Mouse (Mus musculus) MEL (cell line): ENCODE results near the gene Sppl3. TPM values are rescaled to one million over a fixed set of nuclear protein-coding genes. Genes with fewer than 3 reads are reported as not detected.
A peak's percentile ranks its signal among the peaks of the same experiment; 100 is the strongest.

Experiments used
- DNase-seq: peaks from one replicate; pipeline ENCODE4 v3.0.0; 2011; ENCODE audit warnings: low read depth, low spot score
- H3K27ac ChIP-seq: 2 replicates; pipeline ENCODE4 v1.5.1; 2012; ENCODE audit warnings: low read depth, mild to moderate bottlenecking, control low read depth, low read length, moderate library complexity; ENCODE audit not compliant: control insufficient read depth
- H3K27me3 ChIP-seq, 2 experiments: fragments of 150-350 bp in 1 of 2; sonication (generic) in 1 of 2; 2 replicates each; pipeline ENCODE4 v1.6.1; 2012; ENCODE audit warnings: low read length in 2 of 2, mild to moderate bottlenecking in 2 of 2, improper control_type of control experiment in 1 of 2, moderate library complexity in 1 of 2; ENCODE audit not compliant: insufficient read depth in 2 of 2, control insufficient read depth in 1 of 2
- H3K36me3 ChIP-seq, 2 experiments: 2 replicates each; pipeline ENCODE4 v1.6.1; 2012 to 2014; ENCODE audit warnings: low read length in 2 of 2, improper control_type of control experiment in 1 of 2, inconsistent platforms in 1 of 2, mild to moderate bottlenecking in 1 of 2; ENCODE audit not compliant: insufficient read depth in 2 of 2, control insufficient read depth in 1 of 2
- H3K4me1 ChIP-seq, 2 experiments: fragments of 150-350 bp in 1 of 2; sonication (generic) in 1 of 2; 2 replicates each; pipeline ENCODE4 v1.6.1; 2012; ENCODE audit warnings: low read length in 2 of 2, improper control_type of control experiment in 1 of 2, mild to moderate bottlenecking in 1 of 2; ENCODE audit not compliant: insufficient read depth in 2 of 2, control insufficient read depth in 1 of 2
- H3K4me3 ChIP-seq, 2 experiments: fragments of 150-350 bp in 1 of 2; sonication (generic) in 1 of 2; 2 replicates each; pipeline ENCODE4 v1.5.1; 2012; ENCODE audit warnings: low read depth in 2 of 2, low read length in 2 of 2, mild to moderate bottlenecking in 2 of 2, moderate library complexity in 2 of 2, control low read depth in 1 of 2, improper control_type of control experiment in 1 of 2; ENCODE audit not compliant: control insufficient read depth in 1 of 2, insufficient read depth in 1 of 2
- H3K79me2 ChIP-seq: 2 replicates; pipeline ENCODE4 v1.6.1; 2012; ENCODE audit warnings: mild to moderate bottlenecking, low read length, moderate library complexity; ENCODE audit not compliant: control insufficient read depth, poor library complexity, insufficient read depth
- H3K9ac ChIP-seq: 2 replicates; pipeline ENCODE4 v1.6.1; 2012; ENCODE audit warnings: low read depth, mild to moderate bottlenecking, control low read depth, low read length, moderate library complexity; ENCODE audit not compliant: control insufficient read depth, poor library complexity, severe bottlenecking
- H3K9me3 ChIP-seq: fragments of 150-350 bp; sonication (generic); replicated peaks from 2 replicates; pipeline ENCODE4 v1.6.1; 2012; ENCODE audit warnings: mild to moderate bottlenecking, low read length, improper control_type of control experiment, moderate library complexity; ENCODE audit not compliant: insufficient read depth
- BHLHE40 ChIP-seq: IDR thresholded peaks from 2 replicates; pipeline ENCODE4 v1.6.1; 2012; ENCODE audit warnings: low read depth, mild to moderate bottlenecking, inconsistent platforms, low read length, improper control_type of control experiment, borderline replicate concordance
- CHD1 ChIP-seq: IDR thresholded peaks from 2 replicates; pipeline ENCODE4 v1.6.1; 2012; ENCODE audit warnings: low read depth, mild to moderate bottlenecking, inconsistent platforms, low read length, improper control_type of control experiment
- CHD2 ChIP-seq: IDR thresholded peaks from 2 replicates; pipeline ENCODE4 v1.6.1; 2011; ENCODE audit warnings: low read length, improper control_type of control experiment
- CTCF ChIP-seq, 3 experiments: IDR thresholded peaks in 2 of 3; conservative IDR thresholded peaks in 1 of 3; 2 replicates each; pipeline ENCODE4 v1.5.1; 2011 to 2012; ENCODE audit warnings: low read length in 3 of 3, low read depth in 2 of 3, mild to moderate bottlenecking in 2 of 3, improper control_type of control experiment in 1 of 3, inconsistent platforms in 1 of 3, mixed read lengths in 1 of 3, moderate library complexity in 1 of 3; ENCODE audit not compliant: control insufficient read depth in 1 of 3, insufficient read depth in 1 of 3, poor library complexity in 1 of 3, severe bottlenecking in 1 of 3
- E2F4 ChIP-seq: IDR thresholded peaks from 2 replicates; pipeline ENCODE4 v1.6.1; 2011; ENCODE audit warnings: low read depth, low read length, improper control_type of control experiment, borderline replicate concordance
- ELF1 ChIP-seq: IDR thresholded peaks from 2 replicates; pipeline ENCODE4 v1.6.1; 2014; ENCODE audit warnings: low read depth, mild to moderate bottlenecking, inconsistent platforms, low read length, improper control_type of control experiment, moderate library complexity
- ETS1 ChIP-seq: IDR thresholded peaks from 2 replicates; pipeline ENCODE4 v1.6.1; 2012; ENCODE audit warnings: low read depth, mild to moderate bottlenecking, inconsistent platforms, low read length, improper control_type of control experiment, moderate library complexity
- GABPA ChIP-seq: IDR thresholded peaks from 2 replicates; pipeline ENCODE4 v1.6.1; 2012; ENCODE audit warnings: low read depth, mild to moderate bottlenecking, inconsistent platforms, low read length, improper control_type of control experiment, moderate library complexity
- GATA1 ChIP-seq: IDR thresholded peaks from 2 replicates; pipeline ENCODE4 v1.6.1; 2011; ENCODE audit warnings: low read depth, low read length, improper control_type of control experiment
- HCFC1 ChIP-seq: IDR thresholded peaks from 2 replicates; pipeline ENCODE4 v1.6.1; 2012; ENCODE audit warnings: low read depth, mild to moderate bottlenecking, inconsistent platforms, low read length, improper control_type of control experiment, moderate library complexity
- JUND ChIP-seq: IDR thresholded peaks from 2 replicates; pipeline ENCODE4 v1.6.1; 2011; ENCODE audit warnings: low read depth, mild to moderate bottlenecking, improper control_type of control experiment, low read length
- KAT2A ChIP-seq: conservative IDR thresholded peaks from 2 replicates; pipeline ENCODE4 v1.6.1; 2012; ENCODE audit warnings: low read depth, low read length, improper control_type of control experiment, inconsistent platforms
- MAFK ChIP-seq: IDR thresholded peaks from 2 replicates; pipeline ENCODE4 v1.6.1; 2011; ENCODE audit warnings: low read depth, mild to moderate bottlenecking, low read length, improper control_type of control experiment, borderline replicate concordance
- MAX ChIP-seq: IDR thresholded peaks from 2 replicates; pipeline ENCODE4 v1.6.1; 2011; ENCODE audit warnings: low read length, improper control_type of control experiment
- MAZ ChIP-seq: IDR thresholded peaks from 2 replicates; pipeline ENCODE4 v1.6.1; 2012; ENCODE audit warnings: low read depth, mild to moderate bottlenecking, inconsistent platforms, low read length, improper control_type of control experiment
- MXI1 ChIP-seq: IDR thresholded peaks from 2 replicates; pipeline ENCODE4 v1.6.1; 2011; ENCODE audit warnings: mild to moderate bottlenecking, low read depth, low read length, improper control_type of control experiment
- MYB ChIP-seq: IDR thresholded peaks from 2 replicates; pipeline ENCODE4 v1.6.1; 2011; ENCODE audit warnings: mild to moderate bottlenecking, low read depth, low read length, improper control_type of control experiment
- MYC ChIP-seq: IDR thresholded peaks from 2 replicates; pipeline ENCODE4 v1.6.1; 2011; ENCODE audit warnings: low read depth, mild to moderate bottlenecking, low read length, improper control_type of control experiment, moderate library complexity
- NELFE ChIP-seq: IDR thresholded peaks from 2 replicates; pipeline ENCODE4 v1.6.1; 2011; ENCODE audit warnings: low read depth, low read length, improper control_type of control experiment
- NRF1 ChIP-seq: IDR thresholded peaks from 2 replicates; pipeline ENCODE4 v1.6.1; 2014; ENCODE audit warnings: low read depth, mild to moderate bottlenecking, inconsistent platforms, low read length, improper control_type of control experiment, moderate library complexity; ENCODE audit not compliant: poor library complexity, insufficient read depth, severe bottlenecking
- POLR2A ChIP-seq, 2 experiments: IDR thresholded peaks; 2 replicates each; pipeline ENCODE4 v1.6.1; 2011 to 2012; ENCODE audit warnings: low read length in 2 of 2, mild to moderate bottlenecking in 2 of 2, control low read depth in 1 of 2, improper control_type of control experiment in 1 of 2, low read depth in 1 of 2, moderate library complexity in 1 of 2; ENCODE audit not compliant: control insufficient read depth in 1 of 2, insufficient read depth in 1 of 2, poor library complexity in 1 of 2
- RAD21 ChIP-seq: IDR thresholded peaks from 2 replicates; pipeline ENCODE4 v1.6.1; 2011; ENCODE audit warnings: mild to moderate bottlenecking, low read depth, low read length, improper control_type of control experiment
- RCOR1 ChIP-seq: IDR thresholded peaks from 2 replicates; pipeline ENCODE4 v1.6.1; 2012; ENCODE audit warnings: low read depth, mild to moderate bottlenecking, inconsistent platforms, low read length, improper control_type of control experiment
- SIN3A ChIP-seq: IDR thresholded peaks from 2 replicates; pipeline ENCODE4 v1.6.1; 2012; ENCODE audit warnings: low read length, improper control_type of control experiment, inconsistent platforms
- SMC3 ChIP-seq: IDR thresholded peaks from 2 replicates; pipeline ENCODE4 v1.6.1; 2011; ENCODE audit warnings: low read depth, low read length, improper control_type of control experiment
- TAL1 ChIP-seq: IDR thresholded peaks from 2 replicates; pipeline ENCODE4 v1.6.1; 2012; ENCODE audit warnings: mild to moderate bottlenecking, inconsistent platforms, low read length, moderate library complexity, mixed read lengths
- TBP ChIP-seq: IDR thresholded peaks from 2 replicates; pipeline ENCODE4 v1.8.0; 2011; ENCODE audit warnings: low read depth, low read length, improper control_type of control experiment
- TCF12 ChIP-seq: IDR thresholded peaks from 2 replicates; pipeline ENCODE4 v1.6.1; 2014; ENCODE audit warnings: low read depth, mild to moderate bottlenecking, inconsistent platforms, low read length, improper control_type of control experiment, moderate library complexity
- UBTF ChIP-seq: IDR thresholded peaks from 2 replicates; pipeline ENCODE4 v1.6.1; 2012; ENCODE audit warnings: low read depth, mild to moderate bottlenecking, inconsistent platforms, low read length, improper control_type of control experiment, moderate library complexity, borderline replicate concordance; ENCODE audit not compliant: insufficient read depth
- USF1 ChIP-seq: IDR thresholded peaks from 2 replicates; pipeline ENCODE4 v1.6.1; 2014; ENCODE audit warnings: low read depth, mild to moderate bottlenecking, inconsistent platforms, low read length, improper control_type of control experiment, moderate library complexity
- USF2 ChIP-seq, 2 experiments: IDR thresholded peaks; 2 replicates each; pipeline ENCODE4 v1.6.1; 2011 to 2012; ENCODE audit warnings: improper control_type of control experiment in 2 of 2, low read length in 2 of 2, borderline replicate concordance in 1 of 2, inconsistent platforms in 1 of 2, low read depth in 1 of 2, mild to moderate bottlenecking in 1 of 2; ENCODE audit not compliant: insufficient read depth in 1 of 2
- ZMIZ1 ChIP-seq: IDR thresholded peaks from 2 replicates; pipeline ENCODE4 v1.6.1; 2012; ENCODE audit warnings: low read depth, mild to moderate bottlenecking, inconsistent platforms, low read length, improper control_type of control experiment, moderate library complexity
- ZNF384 ChIP-seq: IDR thresholded peaks from 2 replicates; pipeline ENCODE4 v1.6.1; 2012; ENCODE audit warnings: low read depth, mild to moderate bottlenecking, inconsistent platforms, low read length, improper control_type of control experiment
- polyA plus RNA-seq, 2 experiments: library from polyadenylated mRNA; stranded (reverse) in 1 of 2; unstranded in 1 of 2; fragments of >175 nt in 1 of 2; fragments of >200 nt in 1 of 2; gene quantifications; 2 replicates each; pipeline versions ENCODE4 v1.2.1 to v1.2.4; 2012; ENCODE audit warnings: low replicate concordance in 2 of 2, low read depth in 1 of 2; ENCODE audit not compliant: insufficient read length in 2 of 2, insufficient read depth in 1 of 2, missing spikeins in 1 of 2
- total RNA-seq: library from RNA; depleted of rRNA; stranded (reverse); fragments of 300-350 nt; gene quantifications from 2 replicates; pipeline ENCODE4 v1.2.3, GENCODE M21; 2012

Gene Sppl3
- total and polyA plus RNA-seq, 3 experiments, result 25.8 to 50.9 TPM; not detected in 1

DNA sequence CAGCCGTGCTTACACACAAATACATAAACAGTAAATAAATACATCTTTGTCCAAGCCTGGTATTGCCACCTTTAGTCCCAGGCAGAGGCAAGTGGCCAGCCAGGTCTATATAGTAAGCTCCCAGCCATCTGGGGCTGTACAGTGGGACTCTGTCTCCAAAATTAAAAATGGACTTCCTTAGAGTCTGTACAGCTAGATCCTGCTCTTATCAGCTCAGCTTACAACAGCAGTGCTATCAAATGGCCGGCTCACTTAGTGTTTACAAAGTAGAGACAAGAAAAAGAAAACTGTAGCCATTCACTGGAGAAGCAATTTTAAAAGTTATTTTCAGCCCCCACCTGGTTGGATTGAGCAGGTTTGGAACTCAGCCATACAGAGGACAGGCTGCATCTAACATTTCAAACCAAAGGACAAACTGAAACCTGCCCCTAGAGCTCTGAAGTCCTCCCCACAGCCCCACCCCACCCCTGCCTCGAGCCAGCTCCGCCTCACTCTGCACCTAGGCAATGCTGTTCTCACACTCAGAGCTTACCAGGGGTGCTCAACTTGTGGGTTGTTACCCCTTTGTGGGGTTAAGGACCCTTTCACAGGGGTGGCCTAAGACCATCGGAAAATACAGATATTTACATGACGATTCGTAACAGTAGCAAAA lies 46.5 kb upstream of the Sppl3 start:
- peak; percentile 72 for DNase-seq
- Histone ChIP-seq H3K4me1 (peaks cover 0 to 11% of the 10 kb centered on the region in 2 experiments; a peak in 3 of 4 replicates), H3K27me3 (no peaks in the 10 kb centered on the region; a peak in 1 of 4 replicates), H3K27ac (peak overlapping the region; percentile 70), H3K79me2 (no peaks in the 10 kb centered on the region), H3K36me3 (peaks cover 0 to 7% of the 10 kb centered on the region in 2 experiments; a peak in 2 of 4 replicates), H3K9ac (peak overlapping the region; percentile 49), H3K4me3 (peak overlapping the region; percentile 62 to 93), H3K9me3 (no peaks in the 10 kb centered on the region)
- TF ChIP-seq TCF12, result no peak
- TF ChIP-seq USF1, result no peak
- TF ChIP-seq MAX, result no peak
- TF ChIP-seq CHD1, result no peak
- TF ChIP-seq USF2 (IDR thresholded peaks at IDR 0.05; ENCODE audit: borderline replicate concordance in 1 of 2, insufficient read depth in 1 of 2, low read depth in 1 of 2, low read length in 2 of 2), result no peak
- TF ChIP-seq ZMIZ1, result no peak
- TF ChIP-seq TBP, result 0 out of 2 replicates have a peak, but pooled peaks have one; percentile 10
- no peak for TF ChIP-seq JUND
- no peak for TF ChIP-seq NELFE
- no peak for TF ChIP-seq ZNF384
- TF ChIP-seq MAFK, result no peak
- no peak for TF ChIP-seq MYC
- no peak for TF ChIP-seq KAT2A
- no peak for TF ChIP-seq RAD21
- 0 out of 2 replicates have a peak, but pooled peaks have one; percentile 1 for TF ChIP-seq SMC3
- TF ChIP-seq CTCF (IDR thresholded peaks at IDR 0.05 in 2 of 3, conservative IDR thresholded peaks at IDR 0.05 in 1 of 3; ENCODE audit: control insufficient read depth in 1 of 3, insufficient read depth in 1 of 3, low read depth in 2 of 3, low read length in 3 of 3, poor library complexity in 1 of 3, severe bottlenecking in 1 of 3), result no peak
- TF ChIP-seq MYB, result no peak
- no peak for TF ChIP-seq NRF1
- no peak for TF ChIP-seq MXI1
- TF ChIP-seq BHLHE40, result no peak
- TF ChIP-seq UBTF, result no peak
- TF ChIP-seq GABPA, result no peak
- no peak for TF ChIP-seq CHD2
- no peak for TF ChIP-seq ELF1
- no peak for TF ChIP-seq E2F4
- TF ChIP-seq POLR2A (IDR thresholded peaks at IDR 0.05; ENCODE audit: control insufficient read depth in 1 of 2, insufficient read depth in 1 of 2, low read depth in 1 of 2, low read length in 2 of 2, poor library complexity in 1 of 2), result no peak
- no peak for TF ChIP-seq RCOR1
- no peak for TF ChIP-seq TAL1
- TF ChIP-seq ETS1, result peak; percentile 40
- no peak; the same call in 1 of the 2 replicates for TF ChIP-seq SIN3A
- no peak; the same call in 1 of the 2 replicates for TF ChIP-seq HCFC1
- TF ChIP-seq GATA1, result peak; percentile 71
- peak; percentile 55; the same call in 1 of the 2 replicates for TF ChIP-seq MAZ
